Mouse (Mus musculus) heart, embryonic 15.5 days (tissue): ENCODE data around the gene Cer1. TPM values are rescaled to one million over a fixed set of nuclear protein-coding genes. Genes with fewer than 3 reads are reported as not detected.

ENCODE experiments used
- ATAC-seq: fragments of 200-750 bp; cut with Nextera tagmentation; replicated peaks from 2 replicates; pipeline ENCODE4 v1.8.0; 2017; ENCODE audit warnings: low read depth, moderate TSS enrichment; ENCODE audit not compliant: insufficient number of reproducible peaks, insufficient read depth, low FRiP score
- H3K27ac ChIP-seq: fragments of 300-500 bp; sonication (generic); 2 replicates; pipeline ENCODE4 v1.5.1; 2015; ENCODE audit warnings: mild to moderate bottlenecking, inconsistent platforms
- H3K27me3 ChIP-seq: fragments of 300-500 bp; sonication (generic); 2 replicates; pipeline ENCODE4 v1.6.1; 2015; ENCODE audit warnings: inconsistent platforms
- H3K36me3 ChIP-seq: fragments of 300-500 bp; sonication (generic); 2 replicates; pipeline ENCODE4 v1.6.1; 2015; ENCODE audit warnings: mild to moderate bottlenecking, inconsistent platforms
- H3K4me1 ChIP-seq: fragments of 300-500 bp; sonication (generic); replicated peaks from 2 replicates; pipeline ENCODE4 v1.6.1; 2015; ENCODE audit warnings: inconsistent platforms
- H3K4me2 ChIP-seq: fragments of 300-500 bp; sonication (generic); 2 replicates; pipeline ENCODE4 v1.6.1; 2015; ENCODE audit warnings: inconsistent platforms, mild to moderate bottlenecking, moderate library complexity
- H3K4me3 ChIP-seq: fragments of 300-500 bp; sonication (generic); 2 replicates; pipeline ENCODE4 v1.5.1; 2015; ENCODE audit warnings: mild to moderate bottlenecking, inconsistent platforms
- H3K9ac ChIP-seq: fragments of 300-500 bp; sonication (generic); 2 replicates; pipeline ENCODE4 v1.6.1; 2015; ENCODE audit warnings: mild to moderate bottlenecking, inconsistent platforms
- H3K9me3 ChIP-seq: fragments of 300-500 bp; sonication (generic); replicated peaks from 2 replicates; pipeline ENCODE4 v1.6.1; 2016; ENCODE audit warnings: inconsistent platforms
- WGBS: fragments of 180-500 bp; shearing (Covaris S2); methylation state at CpG from one replicate; pipeline ENCODE4 v1.1.7; 2015; ENCODE audit warnings: mixed read lengths; 5-methylcytosine and 5-hydroxymethylcytosine counted together
- polyA plus RNA-seq: library from polyadenylated mRNA; unstranded; fragments of >200 nt; fragmentation: Nextera tagmentation; extraction: Ambion mirVana; gene quantifications from 2 replicates; pipeline ENCODE4 v1.2.1, GENCODE M21; 2015

Cer1 gene
- polyA plus RNA-seq, 1 experiment from 2014 or later = not detected

- no peaks in the 10 kb centered on the region for H3K27me3 ChIP-seq
- 21% methylated on average over 4 of the region's 4 CpGs for WGBS
- peak overlapping the region; percentile 86 for H3K4me2 ChIP-seq
- no peak for ATAC-seq
- H3K27ac ChIP-seq = no peak overlapping the region; the same call in 1 of the 2 replicates
- H3K36me3 ChIP-seq = no peaks in the 10 kb centered on the region
- no peaks in the 10 kb centered on the region for H3K9me3 ChIP-seq
- H3K4me1 ChIP-seq = peaks cover 12% of the 10 kb centered on the region
- H3K9ac ChIP-seq = peak overlapping the region; percentile 84
- peak overlapping the region; percentile 85 for H3K4me3 ChIP-seq
These were observed 26.4 kb downstream of the Cer1 start for GRCm38 (mm10) chr4:82858431-82859010.

- H3K9me3 ChIP-seq = no peaks in the 10 kb centered on the region
- no peak overlapping the region for H3K27ac ChIP-seq
- H3K4me1 ChIP-seq = peaks cover 12% of the 10 kb centered on the region
- no peak overlapping the region for H3K4me2 ChIP-seq
- WGBS = 82% methylated on average over 3 of the region's 3 CpGs
- no peak overlapping the region for H3K9ac ChIP-seq
- no peak for ATAC-seq
- H3K36me3 ChIP-seq = peaks cover 5% of the 10 kb centered on the region; the same call in 1 of the 2 replicates
- H3K27me3 ChIP-seq = no peaks in the 10 kb centered on the region
- H3K4me3 ChIP-seq = no peak overlapping the region
These were observed 28.0 kb downstream of the Cer1 start for GRCm38 (mm10) chr4:82856986-82857385.

- no peak overlapping the region for H3K9ac ChIP-seq
These were observed 31.1 kb downstream of the Cer1 start for GRCm38 (mm10) chr4:82853809-82854208.

GRCm38 (mm10) chr4:82848552-82849234, 36.3 kb downstream of the Cer1 start:
- H3K4me1 ChIP-seq = peaks cover 18% of the 10 kb centered on the region
- 33% methylated on average over 5 of the region's 5 CpGs for WGBS
- H3K4me2 ChIP-seq = no peak overlapping the region
- peaks cover 15% of the 10 kb centered on the region for H3K36me3 ChIP-seq
- no peak overlapping the region for H3K4me3 ChIP-seq
- no peak for ATAC-seq
- no peak overlapping the region for H3K9ac ChIP-seq
- no peaks in the 10 kb centered on the region for H3K9me3 ChIP-seq
- H3K27ac ChIP-seq = no peak overlapping the region
- no peaks in the 10 kb centered on the region for H3K27me3 ChIP-seq

More at GRCm38 (mm10) chr4:82853809-82854208, 31.1 kb downstream of the Cer1 start:
- Histone ChIP-seq H3K27me3 (no peaks in the 10 kb centered on the region), H3K4me1 (peaks cover 18% of the 10 kb centered on the region), H3K9me3 (no peaks in the 10 kb centered on the region), H3K4me3 (no peak overlapping the region), H3K4me2 (no peak overlapping the region), H3K27ac (no peak overlapping the region), H3K36me3 (peaks cover 5% of the 10 kb centered on the region; the same call in 1 of the 2 replicates)
- WGBS = 84% methylated on average over 2 of the region's 2 CpGs
- no peak for ATAC-seq

- Histone ChIP-seq H3K36me3 (peaks cover 14% of the 10 kb centered on the region), H3K4me3 (no peak overlapping the region), H3K27ac (no peak overlapping the region), H3K9ac (no peak overlapping the region), H3K4me1 (no peaks in the 10 kb centered on the region), H3K4me2 (no peak overlapping the region), H3K27me3 (no peaks in the 10 kb centered on the region), H3K9me3 (no peaks in the 10 kb centered on the region)
- no peak for ATAC-seq
- WGBS = 76% methylated on average over 3 of the region's 3 CpGs
These were observed 47.3 kb downstream of the Cer1 start for GRCm38 (mm10) chr4:82837526-82838240.

Other genes with a start within 250 kb of the Cer1 start
- 60.0 and 62.3 TPM in 2 replicates for gene Nfib, start 179.4 kb downstream of the Cer1 start, polyA plus RNA-seq
- 9.0 and 10.1 TPM in 2 replicates for gene Zdhhc21, start 25.2 kb downstream of the Cer1 start, polyA plus RNA-seq
- 3.5 and 4.4 TPM in 2 replicates for gene Frem1, start 167.2 kb upstream of the Cer1 start, polyA plus RNA-seq